Mouse (Mus musculus) limb, embryonic 10.5 days (tissue): ENCODE data around the gene Os9. TPM values are rescaled to one million over a fixed set of nuclear protein-coding genes. Genes with fewer than 3 reads are reported as not detected.
A peak's percentile ranks its signal among the peaks of the same experiment; 100 is the strongest.
"Not testable (repeated sequence)": the region's sequence is repeated elsewhere in the genome, so short reads cannot be mapped to it uniquely, and the experiment has no call there.

Source experiments
- DNase-seq: peaks from one replicate; pipeline ENCODE4 v3.0.0-alpha.2; 2017; ENCODE audit warnings: low spot score
- H3K27ac ChIP-seq: fragments of 300-500 bp; sonication (generic); 2 replicates; pipeline ENCODE4 v1.5.1; 2016; ENCODE audit warnings: mild to moderate bottlenecking
- H3K27me3 ChIP-seq: fragments of 300-500 bp; sonication (generic); 2 replicates; pipeline ENCODE4 v1.6.1; 2016; ENCODE audit warnings: low read depth, mild to moderate bottlenecking; ENCODE audit not compliant: poor library complexity, severe bottlenecking
- H3K36me3 ChIP-seq: fragments of 300-500 bp; sonication (generic); 2 replicates; pipeline ENCODE4 v1.6.1; 2016; ENCODE audit warnings: mild to moderate bottlenecking, moderate library complexity
- H3K4me1 ChIP-seq: fragments of 300-500 bp; sonication (generic); 2 replicates; pipeline ENCODE4 v1.6.1; 2016
- H3K4me3 ChIP-seq: fragments of 300-500 bp; sonication (generic); 2 replicates; pipeline ENCODE4 v1.5.1; 2016; ENCODE audit warnings: mild to moderate bottlenecking, moderate library complexity
- H3K9me3 ChIP-seq: fragments of 300-500 bp; sonication (generic); replicated peaks from 2 replicates; pipeline ENCODE4 v1.6.1; 2016; ENCODE audit warnings: mild to moderate bottlenecking
- WGBS: fragments of 180-500 bp; shearing (Covaris S2); methylation state at CpG from one replicate; pipeline ENCODE4 v1.1.7; 2016; 5-methylcytosine and 5-hydroxymethylcytosine counted together
- polyA plus RNA-seq: library from polyadenylated mRNA; unstranded; fragments of >200 nt; fragmentation: Nextera tagmentation; extraction: Ambion mirVana; gene quantifications from 2 replicates; pipeline ENCODE4 v1.2.1, GENCODE M21; 2016

Gene Os9
- polyA plus RNA-seq, 1 experiment from 2014 or later = 49.7 TPM

- H3K36me3 ChIP-seq = peaks cover 26% of the 10 kb centered on the region
- H3K27ac ChIP-seq = peak overlapping the region; percentile 89; the same call in 1 of the 2 replicates
- H3K27me3 ChIP-seq = peaks cover 15% of the 10 kb centered on the region
- H3K4me1 ChIP-seq = peaks cover 33% of the 10 kb centered on the region
- no peak for DNase-seq
- peak overlapping the region; percentile 68 for H3K4me3 ChIP-seq
- H3K9me3 ChIP-seq = no peaks in the 10 kb centered on the region
- WGBS = 80% methylated on average over 9 of the region's 9 CpGs
Observed at GRCm38 (mm10) chr10:127071203-127071602, 49.7 kb downstream of the Os9 start.

DNA sequence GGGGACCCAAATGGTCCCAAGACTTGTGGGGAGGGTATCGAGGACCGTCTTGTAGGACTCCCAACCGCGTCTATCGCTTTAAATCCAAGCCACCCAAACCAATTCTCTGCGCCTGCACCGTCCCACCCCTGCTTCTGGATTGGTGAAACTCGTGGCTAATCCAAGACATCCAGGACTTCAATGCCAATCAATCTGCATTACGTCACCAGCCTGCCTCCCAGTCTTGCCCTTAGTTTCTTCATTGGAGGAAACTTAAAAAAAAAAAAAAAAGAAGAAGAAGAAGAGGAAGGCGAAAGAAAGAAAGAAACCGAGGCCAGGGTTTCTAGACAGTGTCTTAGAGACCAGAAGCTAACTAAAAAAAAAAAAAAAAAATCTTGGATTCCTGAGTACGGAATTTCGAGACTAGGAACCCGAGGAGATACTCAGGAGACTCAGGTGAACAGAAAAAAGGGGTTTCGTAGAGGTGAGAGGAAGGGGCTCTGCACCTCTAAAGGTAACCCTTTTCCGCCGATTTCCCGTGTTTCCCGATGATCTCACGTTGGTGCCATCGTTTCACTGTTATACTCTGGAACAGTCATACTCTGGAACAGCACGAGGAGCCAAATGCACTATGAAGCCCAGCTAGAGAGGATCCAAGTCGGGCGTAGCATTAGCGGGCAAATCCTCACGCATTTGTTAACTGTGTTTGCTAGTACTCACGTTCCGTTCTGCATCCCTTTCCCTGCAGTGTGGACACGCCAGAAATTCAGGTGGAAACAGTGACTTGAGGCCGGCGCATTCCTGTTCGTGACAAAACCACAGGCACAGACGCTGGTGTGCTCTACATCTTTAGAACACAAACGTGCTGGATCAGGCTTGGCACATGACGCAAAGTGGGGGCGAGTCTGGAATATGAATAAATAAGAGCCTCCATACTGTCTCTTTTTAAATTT is 50.5 kb downstream of the Os9 start, which contains the start of gene Tspan31:
Gene Tspan31, minus strand, starts transcription at position 75 of the 932 bp plus-strand sequence.
- peaks cover 8% of the 10 kb centered on the region for H3K27me3 ChIP-seq
- peaks cover 34% of the 10 kb centered on the region for H3K36me3 ChIP-seq
- peak within 1 kb of the TSS; percentile 68 for H3K4me3 ChIP-seq
- peak; percentile 85 for DNase-seq
- no peaks in the 10 kb centered on the region for H3K9me3 ChIP-seq
- H3K27ac ChIP-seq = peak within 1 kb of the TSS; percentile 89
- peaks cover 30% of the 10 kb centered on the region for H3K4me1 ChIP-seq
- WGBS = 3% methylated on average over 36 of the region's 36 CpGs

GRCm38 (mm10) chr10:127069281-127070189 is 51.4 kb downstream of the Os9 start:
- peaks cover 37% of the 10 kb centered on the region for H3K4me1 ChIP-seq
- peak; percentile 53 for DNase-seq
- peaks cover 43% of the 10 kb centered on the region for H3K36me3 ChIP-seq
- peak overlapping the region; percentile 68 for H3K4me3 ChIP-seq
- no peaks in the 10 kb centered on the region for H3K9me3 ChIP-seq
- 11% methylated on average over 30 of the region's 30 CpGs for WGBS
- peak overlapping the region; percentile 89 for H3K27ac ChIP-seq
- H3K27me3 ChIP-seq = no peaks in the 10 kb centered on the region

GRCm38 (mm10) chr10:127068360-127069038 is 52.4 kb downstream of the Os9 start:
- DNase-seq = no peak
- Histone ChIP-seq H3K27ac (peak overlapping the region; percentile 89), H3K4me3 (peak overlapping the region; percentile 68), H3K4me1 (peaks cover 38% of the 10 kb centered on the region), H3K36me3 (peaks cover 47% of the 10 kb centered on the region), H3K27me3 (no peaks in the 10 kb centered on the region), H3K9me3 (no peaks in the 10 kb centered on the region)
- WGBS = 88% methylated on average over 9 of the region's 9 CpGs

DNA sequence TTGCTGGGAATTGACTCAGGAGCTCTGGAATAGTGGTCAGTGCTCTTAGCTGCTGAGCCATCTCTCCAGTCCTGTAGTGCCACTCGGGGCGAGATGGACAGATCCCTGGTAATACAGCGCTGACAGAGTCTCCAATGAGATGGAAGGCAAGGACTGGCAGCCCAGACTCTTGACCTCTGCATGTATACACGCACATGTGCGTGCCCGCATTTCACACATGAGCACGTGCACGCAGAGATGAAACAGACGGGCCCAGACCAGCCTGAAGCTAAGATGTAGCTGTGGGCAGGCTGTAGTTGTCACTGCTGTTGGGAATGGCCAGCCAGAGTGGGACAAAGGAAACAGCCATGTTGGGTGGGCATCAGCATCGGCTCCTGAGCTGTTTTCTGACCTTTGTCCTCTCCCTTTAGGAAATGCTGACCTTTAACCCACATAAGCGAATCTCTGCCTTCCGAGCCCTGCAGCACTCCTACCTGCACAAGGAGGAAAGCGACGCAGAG is 54.4 kb downstream of the Os9 start:
- H3K27ac ChIP-seq = no peak overlapping the region
- H3K9me3 ChIP-seq = no peaks in the 10 kb centered on the region
- peak overlapping the region; percentile 16; the same call in 1 of the 2 replicates for H3K4me3 ChIP-seq
- WGBS = 91% methylated on average over 14 of the region's 14 CpGs
- peaks cover 6% of the 10 kb centered on the region for H3K27me3 ChIP-seq
- peaks cover 44% of the 10 kb centered on the region for H3K4me1 ChIP-seq
- peaks cover 47% of the 10 kb centered on the region for H3K36me3 ChIP-seq
- DNase-seq = no peak

GRCm38 (mm10) chr10:127065981-127066380 is 55.0 kb downstream of the Os9 start:
- Histone ChIP-seq H3K4me3 (no peak overlapping the region), H3K9me3 (no peaks in the 10 kb centered on the region), H3K27ac (no peak overlapping the region), H3K4me1 (peaks cover 39% of the 10 kb centered on the region), H3K36me3 (peaks cover 47% of the 10 kb centered on the region), H3K27me3 (peaks cover 12% of the 10 kb centered on the region)
- no peak for DNase-seq
- 94% methylated on average over 9 of the region's 9 CpGs for WGBS

GRCm38 (mm10) chr10:127063913-127064870 is 56.7 kb downstream of the Os9 start:
- peak; percentile 53 for DNase-seq
- H3K27me3 ChIP-seq = peaks cover 30% of the 10 kb centered on the region
- peak overlapping the region; percentile 90 for H3K4me3 ChIP-seq
- 18% methylated on average over 37 of the region's 37 CpGs for WGBS
- peak overlapping the region; percentile 99 for H3K27ac ChIP-seq
- peaks cover 44% of the 10 kb centered on the region for H3K4me1 ChIP-seq
- H3K9me3 ChIP-seq = no peaks in the 10 kb centered on the region
- H3K36me3 ChIP-seq = peaks cover 47% of the 10 kb centered on the region

DNA sequence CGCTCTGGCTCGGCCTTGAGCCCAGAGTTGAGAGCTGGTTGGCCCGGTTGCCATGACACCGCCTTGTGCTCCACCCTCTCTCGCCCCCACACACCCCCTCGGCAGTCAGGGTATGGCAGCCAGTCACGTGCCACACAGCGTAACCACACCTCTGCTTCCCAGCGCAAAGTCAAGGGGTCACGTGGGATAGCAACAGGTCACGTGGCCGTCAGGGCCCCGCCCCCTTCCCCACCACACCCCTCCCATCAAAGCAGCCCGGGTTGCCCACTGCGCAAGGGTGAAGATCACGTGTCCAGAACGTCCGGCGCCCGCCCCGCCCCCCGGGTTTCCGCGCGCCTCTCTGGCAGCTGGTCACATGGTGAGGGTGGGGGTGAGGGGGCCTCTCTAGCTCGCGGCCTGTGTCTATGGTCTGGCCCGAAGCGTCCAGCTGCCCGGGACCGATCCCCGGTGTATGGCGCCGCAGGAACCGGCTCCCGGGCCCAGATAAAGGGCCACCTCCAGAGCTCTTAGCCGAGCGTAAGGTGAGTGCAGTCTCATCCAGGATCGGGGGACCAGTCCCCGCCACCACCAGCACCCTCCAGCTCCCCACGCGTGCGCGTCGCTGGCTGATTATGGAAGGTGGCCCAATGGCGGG is 57.6 kb downstream of the Os9 start, which contains the start of gene Cdk4:
Gene Cdk4, plus strand, starts transcription at position 296 of the 634 bp plus-strand sequence.
- H3K36me3 ChIP-seq = peaks cover 43% of the 10 kb centered on the region
- peaks cover 44% of the 10 kb centered on the region for H3K4me1 ChIP-seq
- DNase-seq = peak; percentile 100
- H3K9me3 ChIP-seq = no peaks in the 10 kb centered on the region
- H3K27ac ChIP-seq = peak within 1 kb of the TSS; percentile 99
- under 1% methylated on average over 46 of the region's 46 CpGs for WGBS
- peaks cover 38% of the 10 kb centered on the region for H3K27me3 ChIP-seq
- peak within 1 kb of the TSS; percentile 90 for H3K4me3 ChIP-seq

GRCm38 (mm10) chr10:127062503-127062902 is 58.4 kb downstream of the Os9 start:
- Histone ChIP-seq H3K4me3 (no peak overlapping the region), H3K4me1 (peaks cover 47% of the 10 kb centered on the region), H3K9me3 (no peaks in the 10 kb centered on the region), H3K27me3 (peaks cover 47% of the 10 kb centered on the region), H3K27ac (no peak overlapping the region), H3K36me3 (peaks cover 35% of the 10 kb centered on the region)
- DNase-seq = no peak
- 84% methylated on average over 5 of the region's 5 CpGs for WGBS

- H3K4me1 ChIP-seq = peaks cover 47% of the 10 kb centered on the region
- not testable (repeated sequence) for H3K9me3 ChIP-seq, H3K4me3 ChIP-seq, H3K27ac ChIP-seq, DNase-seq
- 86% methylated on average over 4 of the region's 4 CpGs for WGBS
- H3K36me3 ChIP-seq = peaks cover 35% of the 10 kb centered on the region
- peaks cover 51% of the 10 kb centered on the region for H3K27me3 ChIP-seq
Observed at GRCm38 (mm10) chr10:127062101-127062500, 58.8 kb downstream of the Os9 start.

GRCm38 (mm10) chr10:127061513-127061912 is 59.4 kb downstream of the Os9 start:
- H3K27me3 ChIP-seq = peaks cover 56% of the 10 kb centered on the region
- H3K4me3 ChIP-seq = no peak overlapping the region
- peaks cover 34% of the 10 kb centered on the region for H3K36me3 ChIP-seq
- 82% methylated on average over 2 of the region's 2 CpGs for WGBS
- no peak for DNase-seq
- peaks cover 44% of the 10 kb centered on the region for H3K4me1 ChIP-seq
- H3K27ac ChIP-seq = no peak overlapping the region
- H3K9me3 ChIP-seq = no peaks in the 10 kb centered on the region
